Mouse (Mus musculus) lung, adult 2 months (tissue): ENCODE measurements around the gene Slc6a13. TPM values are rescaled to one million over a fixed set of nuclear protein-coding genes. Genes with fewer than 3 reads are reported as not detected.

Source experiments
- DNase-seq: peaks from one replicate; pipeline ENCODE4 v3.0.0; 2022
- H3K4me1 ChIP-seq: fragments of 200-500 bp; 2 replicates; pipeline ENCODE4 v1.6.1; 2011; ENCODE audit warnings: low read length; ENCODE audit not compliant: control insufficient read depth, insufficient read depth
- H3K4me3 ChIP-seq: fragments of 200-500 bp; replicated peaks from 2 replicates; pipeline ENCODE3; 2011; ENCODE audit warnings: low read depth, mild to moderate bottlenecking, control low read depth, low read length; ENCODE audit errors: extremely low read depth
- CTCF ChIP-seq: fragments of 200-500 bp; IDR thresholded peaks from 2 replicates; pipeline ENCODE4 v1.5.1; 2011; ENCODE audit warnings: mild to moderate bottlenecking, low read length, control low read depth; ENCODE audit not compliant: insufficient read depth
- POLR2A ChIP-seq: fragments of 200-500 bp; IDR thresholded peaks from 2 replicates; pipeline ENCODE4 v1.6.1; 2011; ENCODE audit warnings: low read depth, mild to moderate bottlenecking, control low read depth, low read length, borderline replicate concordance; ENCODE audit errors: extremely low read depth
- WGBS: fragments of 180-500 bp; shearing (Covaris S2); methylation state at CpG from one replicate; pipeline ENCODE4 v1.1.7; 2018; 5-methylcytosine and 5-hydroxymethylcytosine counted together
- polyA plus RNA-seq: library from polyadenylated mRNA; depleted of rRNA; stranded (reverse); fragments of >200 nt; gene quantifications from 2 replicates; pipeline ENCODE4 v1.2.3, GENCODE M21; 2012

The Slc6a13 gene
- polyA plus RNA-seq, 1 experiment: 0.76 TPM

- no peak for DNase-seq
- no peaks in the 10 kb centered on the region for H3K4me1 ChIP-seq
- no peak overlapping the region for H3K4me3 ChIP-seq
- no peak for TF ChIP-seq CTCF
- TF ChIP-seq POLR2A: no peak
- WGBS: 76% methylated on average over 3 of the region's 3 CpGs
Measured at GRCm38 (mm10) chr6:121274356-121274755, 25.7 kb upstream of the Slc6a13 start.

GRCm38 (mm10) chr6:121284132-121284531 is 15.9 kb upstream of the Slc6a13 start:
- Histone ChIP-seq H3K4me3 (no peak overlapping the region), H3K4me1 (no peaks in the 10 kb centered on the region)
- no peak for DNase-seq
- TF ChIP-seq POLR2A: no peak
- no peak for TF ChIP-seq CTCF
- WGBS: 83% methylated on average over 5 of the region's 5 CpGs

- 42% methylated on average over 7 of the region's 7 CpGs for WGBS
- no peak for DNase-seq
- no peak overlapping the region for H3K4me3 ChIP-seq
- H3K4me1 ChIP-seq: no peaks in the 10 kb centered on the region
- TF ChIP-seq CTCF (no peak), POLR2A (no peak)
Measured at GRCm38 (mm10) chr6:121299317-121299716, 710 bp upstream of the Slc6a13 start.

GRCm38 (mm10) chr6:121300504-121300903 is 477 bp downstream of the Slc6a13 start:
- DNase-seq: no peak
- no peaks in the 10 kb centered on the region for H3K4me1 ChIP-seq
- TF ChIP-seq POLR2A: no peak
- TF ChIP-seq CTCF: no peak
- no peak overlapping the region for H3K4me3 ChIP-seq
- 39% methylated on average over 9 of the region's 9 CpGs for WGBS

GRCm38 (mm10) chr6:121303466-121304220 is 3.6 kb downstream of the Slc6a13 start:
- Histone ChIP-seq H3K4me3 (no peak overlapping the region), H3K4me1 (no peaks in the 10 kb centered on the region)
- DNase-seq: no peak
- 61% methylated on average over 10 of the region's 10 CpGs for WGBS
- TF ChIP-seq POLR2A (no peak), CTCF (no peak)

- no peak for DNase-seq
- WGBS: 81% methylated on average over 9 of the region's 9 CpGs
- H3K4me1 ChIP-seq: no peaks in the 10 kb centered on the region
- no peak overlapping the region for H3K4me3 ChIP-seq
- no peak for TF ChIP-seq CTCF
- TF ChIP-seq POLR2A: no peak
Measured at GRCm38 (mm10) chr6:121304630-121305029, 4.6 kb downstream of the Slc6a13 start.

- no peak for TF ChIP-seq POLR2A
- TF ChIP-seq CTCF: no peak
- no peaks in the 10 kb centered on the region for H3K4me1 ChIP-seq
- DNase-seq: no peak
- 67% methylated on average over 3 of the region's 3 CpGs for WGBS
- H3K4me3 ChIP-seq: no peak overlapping the region
Measured at GRCm38 (mm10) chr6:121305571-121305970, 5.5 kb downstream of the Slc6a13 start.

- 76% methylated on average over 6 of the region's 6 CpGs for WGBS
- TF ChIP-seq CTCF (no peak), POLR2A (no peak)
- DNase-seq: no peak
- no peaks in the 10 kb centered on the region for H3K4me1 ChIP-seq
- no peak overlapping the region for H3K4me3 ChIP-seq
Measured at GRCm38 (mm10) chr6:121310984-121311383, 11.0 kb downstream of the Slc6a13 start.

GRCm38 (mm10) chr6:121319099-121319498 is 19.1 kb downstream of the Slc6a13 start:
- Histone ChIP-seq H3K4me3 (no peak overlapping the region), H3K4me1 (no peaks in the 10 kb centered on the region)
- no peak for DNase-seq
- TF ChIP-seq CTCF (no peak), POLR2A (no peak)
- WGBS: 53% methylated on average over 6 of the region's 6 CpGs
